24 mouse cellular contexts compared by ENCODE assay signal in genomic region chr2:168571241-168571640, GRCm38 (mm10).
"Had no signal": no experiment of that assay in that cellular context is flagged by ENCODE, and none has a peak within 500 bp of the region (broad histone marks: within the 10 kb centered on the region; RNA-seq: fewer than 3 reads in every experiment).

No protein-coding gene starts in this region.

- H3K27me3 ChIP-seq: heart, embryonic 13.5 days; heart, embryonic 15.5 days; hindbrain, embryonic 12.5 days; kidney, embryonic 15.5 days; limb, embryonic 13.5 days; limb, embryonic 15.5 days; liver, embryonic 12.5 days had no signal

- DNase-seq: gastrocnemius, postnatal 14 days; gastrocnemius, postnatal 36 days; heart, adult 18-20 months; heart, postnatal 14 days; heart, postnatal 36 days; kidney, adult 11 months; kidney, adult 2 months; kidney, adult 9 months; kidney, postnatal 14 days; kidney, postnatal 36 days; layer of hippocampus, adult 9-11 months; layer of hippocampus, postnatal 36 days; left cerebral cortex, postnatal 4 days had no signal

- H3K9ac ChIP-seq: heart, embryonic 13.5 days; heart, embryonic 15.5 days; hindbrain, embryonic 12.5 days; hindbrain, embryonic 14.5 days; kidney, embryonic 15.5 days; limb, embryonic 13.5 days; limb, embryonic 15.5 days; liver, embryonic 12.5 days; liver, embryonic 14.5 days had no signal

- H3K4me3 ChIP-seq: heart, embryonic 13.5 days; heart, embryonic 15.5 days; hindbrain, embryonic 12.5 days; kidney, embryonic 15.5 days; limb, embryonic 13.5 days; limb, embryonic 15.5 days; liver, embryonic 12.5 days had no signal

- H3K27ac ChIP-seq: heart, embryonic 13.5 days; heart, embryonic 15.5 days; hindbrain, embryonic 12.5 days; hindbrain, embryonic 14.5 days; hindbrain, postnatal 0 days; kidney, embryonic 15.5 days; kidney, postnatal 0 days; limb, embryonic 13.5 days; limb, embryonic 15.5 days; liver, embryonic 12.5 days; liver, embryonic 14.5 days had no signal

- H3K9me3 ChIP-seq: heart, embryonic 13.5 days; heart, embryonic 15.5 days; hindbrain, embryonic 12.5 days; kidney, embryonic 15.5 days; limb, embryonic 15.5 days; liver, embryonic 12.5 days had no signal

- H3K36me3 ChIP-seq: hindbrain, embryonic 12.5 days; liver, embryonic 12.5 days had no signal
